Mouse (Mus musculus) heart, embryonic 10.5 days (tissue): ENCODE measurements around the gene Clec2g. TPM values are rescaled to one million over a fixed set of nuclear protein-coding genes. Genes with fewer than 3 reads are reported as not detected.
"Not testable (repeated sequence)": the region's sequence is repeated elsewhere in the genome, so short reads cannot be mapped to it uniquely, and the experiment has no call there.

Source experiments
- DNase-seq: peaks from one replicate; pipeline ENCODE4 v3.0.0-alpha.2; 2017; ENCODE audit warnings: low spot score
- H3K27ac ChIP-seq: fragments of 300-500 bp; sonication (generic); 2 replicates; pipeline ENCODE4 v1.5.1; 2016; ENCODE audit warnings: mild to moderate bottlenecking
- H3K27me3 ChIP-seq: fragments of 300-500 bp; sonication (generic); 2 replicates; pipeline ENCODE4 v1.6.1; 2016; ENCODE audit warnings: mild to moderate bottlenecking; ENCODE audit not compliant: poor library complexity, insufficient read depth, severe bottlenecking
- H3K36me3 ChIP-seq: fragments of 300-500 bp; sonication (generic); 2 replicates; pipeline ENCODE4 v1.6.1; 2016; ENCODE audit warnings: mild to moderate bottlenecking, moderate library complexity
- H3K4me1 ChIP-seq: fragments of 300-500 bp; sonication (generic); 2 replicates; pipeline ENCODE4 v1.6.1; 2016; ENCODE audit warnings: mild to moderate bottlenecking
- H3K4me3 ChIP-seq: fragments of 300-500 bp; sonication (generic); 2 replicates; pipeline ENCODE4 v1.5.1; 2016; ENCODE audit warnings: mild to moderate bottlenecking, moderate library complexity
- H3K9me3 ChIP-seq: fragments of 300-500 bp; sonication (generic); 2 replicates; pipeline ENCODE4 v1.6.1; 2016; ENCODE audit warnings: mild to moderate bottlenecking, moderate library complexity
- WGBS: fragments of 180-500 bp; shearing (Covaris S2); methylation state at CpG from one replicate; pipeline ENCODE4 v1.1.7; 2016; 5-methylcytosine and 5-hydroxymethylcytosine counted together
- polyA plus RNA-seq: library from polyadenylated mRNA; unstranded; fragments of >200 nt; fragmentation: Nextera tagmentation; extraction: Ambion mirVana; gene quantifications from 2 replicates; pipeline ENCODE4 v1.2.1, GENCODE M21; 2016

Gene Clec2g
- polyA plus RNA-seq, result not detected in 2 replicates

DNA sequence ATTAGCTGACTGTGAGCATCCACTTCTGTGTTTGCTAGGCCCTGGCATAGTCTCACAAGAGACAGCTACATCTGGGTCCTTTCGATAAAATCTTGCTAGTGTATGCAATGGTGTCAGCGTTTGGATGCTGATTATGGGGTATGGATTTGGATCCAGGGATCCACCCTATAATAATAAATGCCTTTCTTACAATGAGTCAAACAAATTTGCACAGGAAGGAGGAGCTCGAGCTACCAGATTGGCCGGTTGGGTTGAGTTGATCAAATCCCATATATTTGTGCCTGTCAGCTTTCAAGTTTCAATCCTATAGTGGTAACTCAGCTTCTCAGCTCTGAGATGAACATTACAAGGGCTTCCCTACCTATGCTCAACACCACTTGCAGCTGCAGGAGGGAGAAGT is at the start of gene Clec2g:
Gene Clec2g (plus strand): TSS at position 301 of the 400 bp plus-strand sequence.
- WGBS, result 90% methylated on average over 4 of the region's 4 CpGs
- not testable (repeated sequence) for H3K9me3 ChIP-seq, H3K36me3 ChIP-seq, H3K27me3 ChIP-seq, H3K4me3 ChIP-seq, H3K4me1 ChIP-seq, DNase-seq, H3K27ac ChIP-seq

DNA sequence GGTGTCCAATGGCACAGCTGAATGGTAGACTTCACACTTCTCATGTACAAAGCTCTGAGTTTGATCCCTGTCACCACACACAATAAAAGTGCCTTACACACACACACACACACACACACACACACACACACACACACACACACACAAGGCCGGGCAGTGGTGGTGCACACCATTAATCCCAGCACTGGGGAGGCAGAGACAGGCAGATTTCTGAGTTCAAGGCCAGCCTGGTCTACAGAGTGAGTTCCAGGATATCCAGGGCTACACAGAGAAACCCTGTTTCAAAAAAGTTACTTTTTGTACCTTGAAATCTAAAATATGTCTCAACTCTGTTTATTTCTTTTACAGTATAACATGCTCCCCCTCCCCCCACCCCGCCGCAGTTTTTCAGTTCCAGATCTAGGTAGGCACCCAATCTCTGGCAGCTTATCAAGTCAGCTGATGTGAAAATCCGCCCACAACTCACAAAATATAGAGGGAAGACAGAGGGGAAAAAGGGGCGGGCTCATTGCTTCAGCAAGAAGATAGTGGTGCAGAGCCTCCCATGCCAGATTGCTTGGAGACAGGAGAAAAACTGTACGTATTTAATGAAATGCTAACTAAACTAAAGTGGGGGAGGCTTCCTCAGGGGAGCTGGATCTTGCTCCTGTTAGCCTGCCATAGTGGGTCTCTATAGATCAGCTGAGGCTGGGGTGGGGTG is 46.9 kb upstream of the Clec2g start, which contains the start of gene Clec2i:
Gene Clec2i (plus strand): TSS at position 498 of the 700 bp plus-strand sequence.
- DNase-seq, H3K4me1 ChIP-seq, H3K27me3 ChIP-seq, H3K27ac ChIP-seq, H3K9me3 ChIP-seq, H3K36me3 ChIP-seq, H3K4me3 ChIP-seq: not testable (repeated sequence)
- 77% methylated on average over 6 of the region's 6 CpGs for WGBS

DNA sequence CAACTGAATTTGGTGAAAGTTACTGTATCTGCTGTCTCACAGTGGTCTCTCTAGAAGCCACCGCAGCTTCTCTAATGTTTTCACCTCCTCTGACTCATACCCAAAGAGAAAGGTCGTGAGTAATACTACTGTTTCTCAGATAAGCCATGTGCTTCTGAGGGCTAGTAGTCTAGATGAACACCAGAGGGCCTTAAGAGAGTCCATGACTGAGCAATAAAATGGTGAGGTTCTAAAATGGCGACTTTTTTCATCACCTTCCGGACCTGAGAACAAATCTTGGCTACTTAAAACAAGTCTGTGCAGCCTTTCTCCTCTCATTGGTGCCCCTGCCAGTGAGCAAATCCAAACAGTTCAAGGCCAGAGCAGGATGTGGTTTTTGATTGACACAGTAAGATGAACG is 45.3 kb upstream of the Clec2g start:
- no peaks in the 10 kb centered on the region for H3K36me3 ChIP-seq
- H3K27me3 ChIP-seq, result no peaks in the 10 kb centered on the region
- WGBS, result 75% methylated on average over 5 of the region's 5 CpGs
- no peaks in the 10 kb centered on the region for H3K9me3 ChIP-seq
- DNase-seq, result no peak
- H3K27ac ChIP-seq, result no peak overlapping the region
- H3K4me3 ChIP-seq, result no peak overlapping the region
- H3K4me1 ChIP-seq, result no peaks in the 10 kb centered on the region

DNA sequence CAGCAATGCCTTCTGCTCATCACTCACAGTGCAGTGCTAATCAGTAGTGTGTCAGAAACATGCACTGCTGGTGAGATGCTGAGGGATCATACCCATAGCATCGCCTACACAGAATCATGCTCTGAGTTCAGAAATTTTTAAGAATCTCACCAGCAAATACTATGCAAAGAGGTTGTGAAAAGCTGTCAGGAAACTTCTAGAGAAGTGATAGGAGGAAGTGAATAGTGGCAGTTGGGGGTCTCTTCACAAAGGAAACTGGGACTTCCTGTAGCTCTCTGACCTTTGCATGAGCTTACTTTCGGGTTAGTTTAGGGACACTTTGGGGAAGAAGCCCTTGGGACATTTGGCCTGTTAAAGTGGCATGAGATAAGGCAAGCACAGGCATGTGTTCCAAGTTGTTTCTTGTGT is 43.2 kb upstream of the Clec2g start, which contains the start of gene BC035044:
Gene BC035044 (minus strand): TSS at position 179 of the 408 bp plus-strand sequence.
- 60% methylated on average over 2 of the region's 2 CpGs for WGBS
- H3K27ac ChIP-seq, result no peak within 1 kb of the TSS
- H3K9me3 ChIP-seq, result no peaks in the 10 kb centered on the region
- no peaks in the 10 kb centered on the region for H3K4me1 ChIP-seq
- H3K36me3 ChIP-seq, result no peaks in the 10 kb centered on the region
- DNase-seq, result no peak
- no peaks in the 10 kb centered on the region for H3K27me3 ChIP-seq
- H3K4me3 ChIP-seq, result no peak within 1 kb of the TSS

DNA sequence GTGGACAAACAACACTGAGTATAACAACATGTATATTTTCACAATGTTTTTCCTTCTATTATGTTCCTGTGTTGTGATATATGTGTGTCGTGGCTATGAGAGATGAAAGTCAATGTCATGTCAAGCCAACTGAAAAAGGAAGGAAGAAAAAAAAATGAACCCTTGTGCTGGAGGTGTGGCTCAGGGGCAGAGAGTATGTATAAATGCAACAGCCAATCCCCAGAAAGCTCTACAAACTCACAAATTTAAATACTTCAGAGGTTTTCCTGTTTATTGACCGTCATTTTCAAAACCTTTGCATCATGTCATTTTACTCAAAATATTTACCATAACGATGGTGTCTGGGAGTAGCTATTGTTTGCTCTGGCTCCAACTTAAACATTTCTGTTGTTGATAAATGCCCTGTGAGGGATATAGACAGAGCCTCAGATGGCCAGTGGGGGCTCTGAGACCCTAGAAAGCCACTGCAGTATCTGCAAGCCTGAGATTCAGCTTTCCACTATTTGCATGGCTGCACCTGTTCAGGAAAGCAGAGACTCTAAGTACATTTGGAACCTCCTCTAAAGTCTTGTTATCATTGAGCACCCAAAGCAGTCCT is 38.7 kb upstream of the Clec2g start:
- WGBS, result 77% methylated on average over 3 of the region's 3 CpGs
- DNase-seq, result no peak
- Histone ChIP-seq H3K27me3 (no peaks in the 10 kb centered on the region), H3K27ac (no peak overlapping the region), H3K4me3 (no peak overlapping the region), H3K4me1 (no peaks in the 10 kb centered on the region), H3K36me3 (no peaks in the 10 kb centered on the region), H3K9me3 (no peaks in the 10 kb centered on the region)

DNA sequence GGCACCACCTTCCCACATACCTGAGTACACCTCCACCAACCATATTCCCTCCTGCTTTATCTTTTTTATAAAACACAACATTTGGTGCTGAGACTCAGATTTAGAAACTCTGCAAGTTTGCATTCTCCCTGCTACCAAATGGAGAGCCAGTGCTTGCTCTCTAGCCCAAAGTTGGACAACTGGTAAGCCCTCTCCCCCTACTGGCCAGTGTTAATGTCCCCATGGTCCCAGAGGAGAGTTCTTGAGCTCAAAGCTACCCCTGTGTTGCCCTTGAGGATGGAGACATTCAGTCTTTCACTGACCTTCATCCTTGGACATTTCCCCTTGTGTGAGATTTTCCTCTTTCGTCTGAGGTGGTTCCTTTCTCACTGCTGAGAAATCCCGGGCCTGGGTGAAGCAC is 34.1 kb upstream of the Clec2g start:
- no peak overlapping the region for H3K27ac ChIP-seq
- no peaks in the 10 kb centered on the region for H3K9me3 ChIP-seq
- H3K36me3 ChIP-seq, result no peaks in the 10 kb centered on the region
- H3K4me1 ChIP-seq, result no peaks in the 10 kb centered on the region
- no peak overlapping the region for H3K4me3 ChIP-seq
- H3K27me3 ChIP-seq, result no peaks in the 10 kb centered on the region
- 90% methylated on average over 2 of the region's 2 CpGs for WGBS
- no peak for DNase-seq

DNA sequence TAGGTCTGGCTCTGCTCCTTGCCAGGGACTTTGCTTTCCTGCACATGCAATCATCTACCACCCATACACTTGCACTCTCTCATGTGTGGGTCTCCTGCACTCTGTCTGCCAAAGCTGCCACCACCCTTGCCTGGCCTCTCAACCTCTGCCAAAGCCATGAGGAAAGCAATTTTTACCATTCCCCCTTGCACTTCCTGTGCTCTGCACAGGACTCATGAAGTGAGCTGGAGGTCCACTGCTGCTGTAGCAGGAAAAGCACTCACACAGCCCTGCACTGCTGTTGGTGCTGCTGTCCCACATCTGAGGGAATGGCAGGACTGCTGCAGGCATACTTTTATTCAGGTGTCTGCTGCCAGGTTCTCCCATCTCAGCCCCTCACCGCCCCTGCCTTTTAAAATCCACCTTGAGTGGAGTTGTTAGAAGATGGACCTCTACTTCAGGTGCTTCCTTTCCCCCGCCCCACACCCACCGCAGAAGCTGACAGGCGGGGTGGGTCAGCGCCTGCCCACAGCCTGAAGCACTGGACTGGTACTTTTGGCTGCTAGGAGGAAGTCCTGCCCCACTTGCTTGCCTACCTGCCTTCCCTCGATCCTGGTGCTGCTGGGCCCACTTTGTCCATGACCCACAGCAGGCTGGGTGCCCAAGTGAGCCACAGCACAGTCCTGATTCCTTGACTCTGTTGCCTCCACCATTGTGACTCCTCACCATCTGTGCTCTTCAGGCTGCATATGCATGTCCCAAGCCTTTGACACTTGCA is 33.2 kb upstream of the Clec2g start:
- DNase-seq, H3K4me1 ChIP-seq, H3K4me3 ChIP-seq, H3K36me3 ChIP-seq, H3K27ac ChIP-seq, H3K27me3 ChIP-seq, H3K9me3 ChIP-seq: not testable (repeated sequence)
- WGBS, result 87% methylated on average over 6 of the region's 6 CpGs

DNA sequence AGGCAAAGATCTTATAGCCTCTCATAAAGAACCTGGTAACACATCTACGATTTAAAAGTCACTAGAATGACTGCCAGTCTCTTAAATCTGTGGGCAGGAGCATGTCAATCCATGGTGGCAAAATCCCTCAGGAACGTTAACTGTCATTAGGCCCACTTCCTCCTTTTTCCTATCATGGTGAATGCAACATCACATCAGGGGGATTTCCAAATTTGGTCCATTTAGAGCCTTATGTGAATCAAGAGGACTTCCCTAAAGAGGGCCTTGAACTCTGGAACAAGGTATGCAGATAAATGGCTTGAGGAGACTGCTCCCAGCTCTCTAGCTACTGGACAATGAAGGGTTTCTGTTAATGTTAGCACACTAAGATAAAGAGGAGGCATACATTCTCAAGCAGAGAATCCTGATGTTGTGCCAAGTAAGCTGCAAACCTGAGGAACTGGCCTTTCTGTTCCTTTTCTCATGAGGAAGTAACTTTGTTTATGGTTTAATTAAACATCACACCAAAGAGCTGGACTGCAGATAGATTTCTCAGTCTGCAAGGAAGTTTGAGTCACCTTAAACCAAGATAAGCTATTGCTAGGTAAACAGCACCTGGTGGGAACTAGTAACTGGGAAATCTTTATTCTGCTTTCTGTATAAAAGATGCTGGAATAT is 20.5 kb upstream of the Clec2g start:
- WGBS, result 78% methylated on average over 2 of the region's 2 CpGs
- Histone ChIP-seq H3K4me1 (no peaks in the 10 kb centered on the region), H3K36me3 (no peaks in the 10 kb centered on the region), H3K27ac (no peak overlapping the region), H3K4me3 (no peak overlapping the region), H3K9me3 (no peaks in the 10 kb centered on the region), H3K27me3 (no peaks in the 10 kb centered on the region)
- DNase-seq, result no peak

DNA sequence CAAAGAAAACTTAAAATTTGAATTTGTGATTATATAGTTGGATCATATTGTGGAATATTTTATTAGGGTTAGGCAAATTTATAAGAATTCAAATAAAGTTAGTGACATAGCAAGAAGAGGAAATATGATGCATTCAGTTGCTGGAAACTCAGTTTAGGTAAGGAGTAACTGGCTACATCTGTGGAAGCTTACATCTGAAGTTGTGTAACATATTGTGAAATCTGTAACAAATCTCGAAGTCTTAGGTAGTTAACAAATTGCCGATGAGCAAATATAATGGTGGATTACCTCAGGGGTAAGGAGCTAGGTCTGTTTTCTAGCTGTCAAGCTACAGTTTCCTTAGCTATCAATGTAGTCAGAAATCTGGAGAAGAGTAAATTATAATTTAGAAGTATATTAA is 16.9 kb upstream of the Clec2g start:
- no peak overlapping the region for H3K4me3 ChIP-seq
- H3K27me3 ChIP-seq, result no peaks in the 10 kb centered on the region
- H3K9me3 ChIP-seq, result no peaks in the 10 kb centered on the region
- 83% methylated on average over 2 of the region's 2 CpGs for WGBS
- H3K27ac ChIP-seq, result no peak overlapping the region
- no peak for DNase-seq
- no peaks in the 10 kb centered on the region for H3K4me1 ChIP-seq
- H3K36me3 ChIP-seq, result no peaks in the 10 kb centered on the region

DNA sequence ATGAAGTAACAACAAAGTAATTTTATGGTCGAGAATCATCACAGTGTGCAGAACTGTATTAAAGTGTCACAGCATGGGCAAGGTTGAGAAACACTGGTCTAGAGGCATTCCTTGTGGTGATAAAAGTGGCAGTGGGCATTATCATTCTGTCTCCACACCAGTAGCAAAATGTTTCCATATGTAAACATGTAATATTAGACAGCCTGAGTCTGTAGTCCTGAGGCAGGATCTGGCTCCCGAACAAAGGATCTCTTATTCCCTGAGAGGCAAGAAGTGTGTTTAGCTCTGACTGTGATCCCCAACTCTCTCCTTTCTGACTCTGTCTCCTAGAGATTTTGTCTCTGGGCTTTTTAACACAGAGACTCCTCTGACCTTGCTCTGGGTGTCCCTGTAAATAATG is 1.1 kb upstream of the Clec2g start:
- DNase-seq, result no peak
- H3K4me3 ChIP-seq, result no peak overlapping the region
- no peaks in the 10 kb centered on the region for H3K4me1 ChIP-seq
- H3K9me3 ChIP-seq, result no peaks in the 10 kb centered on the region
- H3K27me3 ChIP-seq, result no peaks in the 10 kb centered on the region
- H3K27ac ChIP-seq, result no peak overlapping the region
- WGBS, result 77% methylated on average over 2 of the region's 2 CpGs
- no peaks in the 10 kb centered on the region for H3K36me3 ChIP-seq

DNA sequence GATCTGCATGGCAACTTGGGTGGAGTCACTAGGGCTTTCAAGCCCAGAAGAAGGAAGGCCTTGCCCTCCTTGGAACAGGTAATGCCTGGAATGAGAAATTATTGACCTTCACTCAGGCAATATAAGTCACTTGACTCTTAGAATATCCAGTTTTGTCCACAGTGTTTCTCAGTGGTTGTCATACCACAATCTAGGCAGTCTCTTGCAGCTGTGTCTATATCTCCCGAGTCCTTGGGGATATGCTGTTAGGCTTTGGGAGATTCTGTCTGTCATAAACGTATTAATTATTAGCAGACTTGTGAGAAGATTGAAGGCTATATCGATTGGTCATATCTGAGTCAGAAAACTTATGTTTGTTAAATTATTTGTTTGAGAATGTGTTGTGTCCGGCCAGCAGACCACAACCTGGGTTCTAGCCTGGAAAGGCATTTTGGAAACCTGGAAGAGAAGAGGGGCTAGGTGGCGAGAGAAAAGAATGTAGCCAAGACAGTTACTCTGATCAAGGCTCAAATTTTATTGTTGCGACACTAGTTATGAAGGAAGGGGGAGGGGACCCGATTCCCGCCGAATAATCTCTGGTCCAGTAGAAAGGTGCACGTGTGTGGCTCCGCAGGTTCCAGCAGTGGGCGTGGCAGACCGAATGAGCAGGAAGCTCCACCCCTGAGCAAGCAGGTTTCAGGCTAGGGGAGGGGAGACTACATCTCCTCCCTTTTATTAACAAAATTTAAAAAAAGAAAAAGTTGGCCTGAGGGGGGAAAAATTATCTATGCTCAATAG is 1.9 kb downstream of the Clec2g start:
- H3K4me1 ChIP-seq, H3K36me3 ChIP-seq, H3K9me3 ChIP-seq, H3K27me3 ChIP-seq, H3K27ac ChIP-seq, H3K4me3 ChIP-seq, DNase-seq: not testable (repeated sequence)
- 85% methylated on average over 5 of the region's 13 CpGs for WGBS

DNA sequence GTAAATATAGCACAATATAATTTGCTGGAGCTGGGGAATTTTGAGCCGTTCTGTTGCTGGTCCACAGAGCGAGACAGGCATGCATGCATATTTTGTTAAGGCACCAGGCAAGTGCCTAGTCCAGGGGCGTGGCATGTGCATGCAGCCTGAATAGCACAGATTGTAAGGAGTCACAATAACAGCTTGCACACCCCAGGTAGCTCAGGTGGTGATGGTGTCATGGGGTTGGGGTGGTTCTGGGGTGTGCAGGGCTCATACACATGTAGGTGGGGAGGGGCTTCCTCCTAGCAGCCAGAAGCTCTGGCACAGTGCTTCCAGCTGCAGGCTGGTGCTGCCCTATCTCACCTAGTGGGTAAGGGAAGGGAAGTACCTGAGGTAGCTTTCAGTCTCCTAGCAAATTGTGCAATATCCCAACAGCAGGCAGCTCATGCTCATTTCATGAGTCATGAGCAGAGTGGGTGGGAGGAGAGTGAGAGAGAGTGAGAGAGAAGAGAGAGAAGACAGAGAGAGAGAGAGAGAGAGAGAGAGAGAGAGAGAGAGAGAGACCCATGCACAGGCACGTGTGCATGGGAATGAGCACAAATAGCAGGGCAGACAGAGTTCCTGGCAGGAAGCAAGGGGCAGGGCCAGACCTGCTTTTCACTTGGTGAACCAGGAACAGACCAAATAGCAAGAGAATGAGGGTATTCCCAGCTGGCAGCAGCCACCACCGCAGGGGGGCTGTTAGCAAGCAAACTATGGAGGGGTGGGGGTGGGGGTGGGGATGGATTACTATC is 7.7 kb downstream of the Clec2g start:
- no peak overlapping the region for H3K27ac ChIP-seq
- no peaks in the 10 kb centered on the region for H3K36me3 ChIP-seq
- no peak overlapping the region for H3K4me3 ChIP-seq
- no peaks in the 10 kb centered on the region for H3K4me1 ChIP-seq
- no peak for DNase-seq
- H3K9me3 ChIP-seq, result peaks cover 3% of the 10 kb centered on the region; the same call in 1 of the 2 replicates
- 72% methylated on average over 5 of the region's 5 CpGs for WGBS
- H3K27me3 ChIP-seq, result no peaks in the 10 kb centered on the region
